Mouse (Mus musculus): ENCODE results near the gene Arl6ip6. TPM values are rescaled to one million over a fixed set of nuclear protein-coding genes. Genes with fewer than 3 reads are reported as not detected.

The Arl6ip6 gene
- total RNA-seq, 2 experiments from 2014 or later: 11.1 to 12.9 TPM

DNA sequence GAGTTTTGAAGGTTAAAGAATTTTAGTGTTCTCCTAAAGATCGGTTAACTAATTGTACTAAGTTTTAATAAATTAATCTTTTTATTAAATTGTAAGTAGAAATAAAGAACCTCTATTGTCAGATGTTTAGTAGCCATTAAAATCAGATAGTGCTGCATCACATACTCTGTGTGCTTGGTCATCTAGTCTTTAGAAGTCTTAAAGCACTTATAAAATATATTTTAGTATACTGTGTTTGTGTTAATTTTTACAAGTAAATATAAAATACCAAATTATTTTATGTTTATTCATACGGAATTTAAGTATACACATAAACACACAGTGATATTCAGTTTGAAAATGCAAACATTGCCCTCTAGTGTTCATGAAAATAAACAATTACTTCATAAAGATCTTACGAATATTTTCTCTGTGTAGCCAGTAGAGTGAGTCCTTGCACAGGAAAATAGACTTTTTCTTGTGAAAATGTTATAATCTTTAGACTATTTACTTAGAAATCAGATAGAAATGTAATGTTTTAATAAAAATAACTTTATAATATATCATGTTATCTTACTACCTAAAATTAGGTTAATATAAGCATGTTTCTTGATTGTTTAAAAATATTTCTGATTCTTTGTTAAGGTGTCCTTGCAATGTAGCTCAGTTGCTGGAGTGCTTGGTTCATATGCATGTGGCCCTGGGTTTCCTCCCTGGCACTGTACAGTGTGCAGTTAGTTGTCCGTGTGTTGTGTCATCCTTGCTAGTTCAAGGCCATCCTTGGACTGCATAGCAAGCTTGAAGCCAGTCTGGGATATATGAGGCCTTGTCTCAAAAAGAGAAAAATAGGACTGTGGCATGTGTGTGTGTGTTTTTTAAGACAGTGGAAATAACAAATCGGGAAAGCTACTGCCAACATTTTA is 13.1 kb downstream of the Arl6ip6 start:
- Histone ChIP-seq H3K4me3 (no peak overlapping the region), H3K27ac (no peak overlapping the region)
- peak; percentile 92 for TF ChIP-seq CTCF (conservative IDR thresholded peaks at IDR 0.05)
- DNase-seq (ENCODE audit: low spot score in 2 of 2): peak in 1 of 2 experiments; percentile 7

DNA sequence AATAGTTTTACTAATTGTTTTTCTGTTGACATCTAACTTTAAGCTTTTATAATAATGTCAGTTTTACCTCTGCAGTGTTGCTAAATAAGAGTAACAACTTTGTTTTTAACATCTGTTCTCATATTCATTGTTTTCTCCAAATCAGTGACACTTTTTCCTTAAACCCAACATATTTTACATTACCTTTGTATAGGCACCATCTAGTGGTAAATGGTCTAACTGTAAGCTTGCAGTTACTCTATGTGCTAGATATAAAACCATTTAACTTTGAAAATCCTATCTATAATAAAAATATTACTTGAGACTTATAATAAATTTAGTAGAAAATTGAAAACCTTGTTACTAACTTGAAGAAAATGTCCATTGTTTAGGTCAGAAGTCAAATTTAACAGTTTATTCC is 15.2 kb downstream of the Arl6ip6 start:
- H3K27ac ChIP-seq: no peak overlapping the region
- H3K4me3 ChIP-seq: no peak overlapping the region
- peak; percentile 66 for TF ChIP-seq CTCF (conservative IDR thresholded peaks at IDR 0.05)
- no peak for DNase-seq (ENCODE audit: low spot score in 2 of 2)

DNA sequence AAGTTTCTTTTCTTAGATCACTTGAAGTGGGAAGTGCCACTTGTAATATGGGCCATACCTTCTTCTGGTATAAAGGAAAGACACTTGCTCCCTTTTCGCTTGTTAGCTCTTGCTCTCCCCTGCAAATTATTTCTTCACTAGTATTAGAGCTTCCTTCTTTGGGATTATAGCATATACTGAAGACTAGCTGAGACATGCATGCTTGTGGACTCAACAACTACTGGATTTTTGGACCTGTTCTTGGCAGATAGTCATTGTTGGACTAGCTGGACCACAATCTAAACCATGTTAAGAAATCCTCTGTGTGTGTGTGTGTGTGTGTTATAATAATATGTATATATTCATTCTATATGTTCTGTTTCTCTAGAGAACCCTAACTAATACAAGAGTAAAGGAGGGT is 22.0 kb downstream of the Arl6ip6 start:
- no peak for DNase-seq (ENCODE audit: low spot score in 2 of 2)
- TF ChIP-seq CTCF (conservative IDR thresholded peaks at IDR 0.05): no peak
- Histone ChIP-seq H3K4me3 (no peak overlapping the region), H3K27ac (no peak overlapping the region)

DNA sequence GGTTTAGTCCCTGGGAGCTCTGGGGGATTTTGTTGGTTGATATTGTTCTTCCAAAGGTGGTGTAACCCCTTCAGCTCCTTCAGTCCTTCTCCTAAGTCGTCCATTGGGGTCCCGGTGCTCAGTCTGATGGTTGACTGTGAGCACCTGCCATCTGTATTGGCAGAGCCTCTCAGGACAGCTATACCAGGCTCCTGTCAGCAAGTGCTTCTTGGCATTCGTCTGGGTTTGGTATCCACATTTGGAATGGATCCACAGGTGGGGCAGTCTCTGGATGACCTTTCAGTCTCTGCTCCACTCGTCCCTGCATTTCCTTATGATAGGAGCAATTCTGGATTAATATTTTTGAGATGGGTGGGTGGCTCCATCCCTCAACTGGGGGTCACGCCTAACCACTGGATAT is 30.7 kb downstream of the Arl6ip6 start:
- H3K4me3 ChIP-seq: no peak overlapping the region
- DNase-seq (ENCODE audit: low spot score in 2 of 2): no peak
- no peak overlapping the region for H3K27ac ChIP-seq
- TF ChIP-seq CTCF (conservative IDR thresholded peaks at IDR 0.05): no peak

DNA sequence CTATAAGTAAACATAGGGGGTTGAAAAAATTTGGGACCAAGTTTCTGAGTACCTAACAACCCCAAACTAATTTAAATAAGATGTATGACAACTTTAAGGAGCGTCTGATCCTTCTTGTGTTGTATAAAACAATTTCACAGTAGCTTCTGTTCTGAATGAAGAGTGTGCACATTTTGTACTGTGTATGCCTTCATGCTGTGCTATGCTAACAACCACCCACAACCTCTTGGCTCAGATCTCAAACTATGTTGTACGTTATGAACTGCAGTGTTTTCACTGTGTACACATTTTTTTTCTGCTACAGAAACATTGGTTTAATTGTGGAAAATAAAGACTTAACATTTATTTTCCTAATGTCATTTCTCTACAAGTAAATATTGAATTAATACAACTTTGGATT is 65.5 kb downstream of the Arl6ip6 start:
- TF ChIP-seq CTCF (conservative IDR thresholded peaks at IDR 0.05): no peak
- H3K4me3 ChIP-seq: no peak overlapping the region
- H3K27ac ChIP-seq: peak overlapping the region; percentile 36; the same call in 1 of the 2 replicates
- peak; percentile 42 to 72 for DNase-seq (ENCODE audit: low spot score in 2 of 2)

Other genes starting within 250 kb of the Arl6ip6 start
- 10 to 100 TPM; 45.9 to 52.0 TPM for gene Prpf40a, start 442 bp upstream of the Arl6ip6 start, total RNA-seq (2021)

Data from layer of hippocampus, adult 2 months (tissue).